Mouse (Mus musculus) heart, embryonic 11.5 days (tissue): ENCODE results near the gene Gon7. TPM values are rescaled to one million over a fixed set of nuclear protein-coding genes. Genes with fewer than 3 reads are reported as not detected.

Source experiments
- ATAC-seq: fragments of 200-750 bp; cut with Nextera tagmentation; replicated peaks from 2 replicates; pipeline ENCODE4 v1.8.0; 2017; ENCODE audit warnings: moderate library complexity; ENCODE audit not compliant: insufficient number of reproducible peaks, low FRiP score, low TSS enrichment
- H3K27ac ChIP-seq: fragments of 300-500 bp; sonication (generic); 2 replicates; pipeline ENCODE4 v1.5.1; 2014; ENCODE audit warnings: mild to moderate bottlenecking, low read depth, low read length
- H3K27me3 ChIP-seq: fragments of 300-500 bp; sonication (generic); 2 replicates; pipeline ENCODE4 v1.6.1; 2014; ENCODE audit warnings: mild to moderate bottlenecking, low read length, mixed read lengths; ENCODE audit not compliant: control insufficient read depth, insufficient read depth
- H3K36me3 ChIP-seq: fragments of 300-500 bp; sonication (generic); 2 replicates; pipeline ENCODE4 v1.6.1; 2014; ENCODE audit warnings: mild to moderate bottlenecking, low read length, moderate library complexity, mixed read lengths; ENCODE audit not compliant: control insufficient read depth, insufficient read depth
- H3K4me1 ChIP-seq: fragments of 300-500 bp; sonication (generic); 2 replicates; pipeline ENCODE4 v1.6.1; 2014; ENCODE audit warnings: low read length; ENCODE audit not compliant: control insufficient read depth, insufficient read depth
- H3K4me2 ChIP-seq: fragments of 300-500 bp; sonication (generic); 2 replicates; pipeline ENCODE4 v1.6.1; 2014; ENCODE audit warnings: mild to moderate bottlenecking, moderate library complexity
- H3K4me3 ChIP-seq: fragments of 300-500 bp; sonication (generic); 2 replicates; pipeline ENCODE4 v1.5.1; 2014; ENCODE audit warnings: low read depth, low read length
- H3K9ac ChIP-seq: fragments of 300-500 bp; sonication (generic); 2 replicates; pipeline ENCODE4 v1.6.1; 2014; ENCODE audit warnings: mild to moderate bottlenecking, low read depth, low read length, moderate library complexity
- H3K9me3 ChIP-seq: fragments of 300-500 bp; sonication (generic); replicated peaks from 2 replicates; pipeline ENCODE4 v1.6.1; 2016; ENCODE audit warnings: low read length; ENCODE audit not compliant: control insufficient read depth
- WGBS: fragments of 180-500 bp; shearing (Covaris S2); extraction: QIAGEN DNeasy Blood & Tissue Kit; methylation state at CpG from one replicate; pipeline ENCODE4 v1.1.7; 2014; ENCODE audit not compliant: insufficient replicate concordance; 5-methylcytosine and 5-hydroxymethylcytosine counted together
- polyA plus RNA-seq: library from polyadenylated mRNA; unstranded; fragments of >200 nt; fragmentation: Nextera tagmentation; extraction: Ambion mirVana; gene quantifications from 2 replicates; pipeline ENCODE4 v1.2.1, GENCODE M21; 2014

Gene Gon7
- polyA plus RNA-seq, 1 experiment from 2014 or later = 25.2 TPM

GRCm38 (mm10) chr12:102756304-102756703, 1.3 kb downstream of the Gon7 start:
- Histone ChIP-seq H3K36me3 (no peaks in the 10 kb centered on the region), H3K4me1 (peaks cover 20% of the 10 kb centered on the region), H3K4me2 (peak overlapping the region; percentile 79), H3K27me3 (no peaks in the 10 kb centered on the region), H3K9ac (no peak overlapping the region; the same call in 1 of the 2 replicates), H3K27ac (no peak overlapping the region), H3K4me3 (peak overlapping the region; percentile 73), H3K9me3 (no peaks in the 10 kb centered on the region)
- ATAC-seq = no peak
- 77% methylated on average over 7 of the region's 7 CpGs for WGBS

- Histone ChIP-seq H3K4me3 (no peak overlapping the region), H3K27ac (no peak overlapping the region), H3K9ac (no peak overlapping the region), H3K4me1 (peaks cover 8% of the 10 kb centered on the region; the same call in 1 of the 2 replicates), H3K4me2 (no peak overlapping the region), H3K36me3 (0 out of 2 replicates have a peak, but pooled peaks cover 3% of the 10 kb centered on the region), H3K27me3 (no peaks in the 10 kb centered on the region), H3K9me3 (no peaks in the 10 kb centered on the region)
- WGBS = 81% methylated on average over 3 of the region's 3 CpGs
- ATAC-seq = no peak
Observed at GRCm38 (mm10) chr12:102748256-102748655, 9.3 kb downstream of the Gon7 start.

- no peaks in the 10 kb centered on the region for H3K9me3 ChIP-seq
- 51% methylated on average over 6 of the region's 6 CpGs for WGBS
- peak overlapping the region; percentile 84; the same call in 1 of the 2 replicates for H3K9ac ChIP-seq
- H3K27me3 ChIP-seq = no peaks in the 10 kb centered on the region
- ATAC-seq = no peak
- H3K4me3 ChIP-seq = no peak overlapping the region
- H3K27ac ChIP-seq = no peak overlapping the region
- peak overlapping the region; percentile 89 for H3K4me2 ChIP-seq
- H3K4me1 ChIP-seq = peaks cover 18% of the 10 kb centered on the region
- H3K36me3 ChIP-seq = 0 out of 2 replicates have a peak, but pooled peaks cover 3% of the 10 kb centered on the region
Observed at GRCm38 (mm10) chr12:102744839-102745238, 12.8 kb downstream of the Gon7 start.

GRCm38 (mm10) chr12:102743589-102744574, 13.7 kb downstream of the Gon7 start, which contains the start of the genes Moap1 and Tmem251:
Gene Moap1, minus strand, starts transcription at chr12:102743661.
Gene Tmem251, plus strand, starts transcription at chr12:102743762.
- no peaks in the 10 kb centered on the region for H3K9me3 ChIP-seq
- under 1% methylated on average over 63 of the region's 63 CpGs for WGBS
- 0 out of 2 replicates have a peak, but pooled peaks cover 3% of the 10 kb centered on the region for H3K36me3 ChIP-seq
- peak within 1 kb of the TSS; percentile 89 for H3K4me2 ChIP-seq
- H3K4me3 ChIP-seq = peak within 1 kb of the TSS; percentile 76
- no peaks in the 10 kb centered on the region for H3K27me3 ChIP-seq
- H3K9ac ChIP-seq = peak within 1 kb of the TSS; percentile 84
- ATAC-seq = peak; percentile 94
- peaks cover 18% of the 10 kb centered on the region for H3K4me1 ChIP-seq
- peak within 1 kb of the TSS; percentile 90 for H3K27ac ChIP-seq

GRCm38 (mm10) chr12:102743036-102743588, 14.5 kb downstream of the Gon7 start:
- peak; percentile 40 for ATAC-seq
- no peaks in the 10 kb centered on the region for H3K27me3 ChIP-seq

GRCm38 (mm10) chr12:102742056-102742455, 15.5 kb downstream of the Gon7 start:
- Histone ChIP-seq H3K4me1 (peaks cover 18% of the 10 kb centered on the region), H3K27ac (no peak overlapping the region), H3K9ac (no peak overlapping the region), H3K4me2 (no peak overlapping the region), H3K4me3 (no peak overlapping the region), H3K9me3 (no peaks in the 10 kb centered on the region), H3K27me3 (no peaks in the 10 kb centered on the region), H3K36me3 (no peaks in the 10 kb centered on the region)
- no peak for ATAC-seq
- WGBS = 59% methylated on average over 7 of the region's 7 CpGs

More at GRCm38 (mm10) chr12:102743036-102743588, 14.5 kb downstream of the Gon7 start:
- Histone ChIP-seq H3K4me2 (peak overlapping the region; percentile 89), H3K4me3 (peak overlapping the region; percentile 76), H3K4me1 (peaks cover 18% of the 10 kb centered on the region), H3K9ac (peak overlapping the region; percentile 84), H3K27ac (peak overlapping the region; percentile 90), H3K36me3 (0 out of 2 replicates have a peak, but pooled peaks cover under 1% of the 10 kb centered on the region), H3K9me3 (no peaks in the 10 kb centered on the region)
- WGBS = under 1% methylated on average over 33 of the region's 33 CpGs

- no peak overlapping the region for H3K4me3 ChIP-seq
- ATAC-seq = no peak
- 56% methylated on average over 3 of the region's 3 CpGs for whole genome bisulfite sequencing
- no peaks in the 10 kb centered on the region for H3K36me3 ChIP-seq
- H3K9ac ChIP-seq = no peak overlapping the region
- H3K4me1 ChIP-seq = peaks cover 18% of the 10 kb centered on the region
- H3K4me2 ChIP-seq = no peak overlapping the region
- H3K27ac ChIP-seq = no peak overlapping the region
- no peaks in the 10 kb centered on the region for H3K9me3 ChIP-seq
- no peaks in the 10 kb centered on the region for H3K27me3 ChIP-seq
Observed at GRCm38 (mm10) chr12:102740285-102740684, 17.3 kb downstream of the Gon7 start.

GRCm38 (mm10) chr12:102739096-102739495, 18.5 kb downstream of the Gon7 start:
- Histone ChIP-seq H3K4me3 (no peak overlapping the region), H3K4me2 (no peak overlapping the region), H3K27ac (no peak overlapping the region), H3K9ac (no peak overlapping the region), H3K27me3 (no peaks in the 10 kb centered on the region), H3K9me3 (no peaks in the 10 kb centered on the region), H3K36me3 (no peaks in the 10 kb centered on the region), H3K4me1 (peaks cover 11% of the 10 kb centered on the region)
- WGBS = 58% methylated on average over 5 of the region's 5 CpGs
- ATAC-seq = no peak
